Mouse (Mus musculus) heart, adult 8-10 months (tissue): ENCODE data around the gene Acot5. TPM values are rescaled to one million over a fixed set of nuclear protein-coding genes. Genes with fewer than 3 reads are reported as not detected.

Experiments
- DNase-seq: peaks from one replicate; pipeline ENCODE4 v3.0.0; 2022; ENCODE audit warnings: low spot score
- total RNA-seq, 4 experiments: library from RNA; stranded (reverse); gene quantifications; 2 replicates each; pipeline ENCODE4 v1.2.4; 2022

The Acot5 gene
- total RNA-seq, 4 experiments from 2014 or later = not detected

GRCm38 (mm10) chr12:84119584-84119983 is 50.5 kb downstream of the Acot5 start:
- DNase-seq = no peak

Other genes with a start within 250 kb of the Acot5 start
- gene Numb, start 147.4 kb upstream of the Acot5 start, total RNA-seq = 10 to 100 TPM; 27.6 to 36.5 (median 29.3) TPM
- 1 to 10 TPM; 4.3 to 5.9 (median 4.7) TPM for gene Riox1, start 118.7 kb upstream of the Acot5 start, total RNA-seq
- gene Heatr4, start 84.5 kb upstream of the Acot5 start, total RNA-seq = not detected
- gene Acot2, start 81.5 kb upstream of the Acot5 start, total RNA-seq = 100 to 1,000 TPM; 102 to 134 (median 110) TPM
- gene Acot1, start 59.8 kb upstream of the Acot5 start, total RNA-seq = 10 to 100 TPM; 29.0 to 59.1 (median 44.3) TPM
- 1 to 10 TPM in 3 of 4 experiments, under 1 TPM in 1; 0.73 to 1.5 (median 1.3) TPM for gene Acot4, start 30.9 kb upstream of the Acot5 start, total RNA-seq
- under 1 TPM in 1 of 4 experiments, not detected in 3; 0.81 TPM for gene Gm49366, start 30.4 kb upstream of the Acot5 start, total RNA-seq
- 1 to 10 TPM in 1 of 4 experiments, under 1 TPM in 3; 0.38 to 1.4 (median 0.95) TPM for gene Acot3, start 17.2 kb upstream of the Acot5 start, total RNA-seq
- 1 to 10 TPM; 1.9 to 2.8 (median 2.4) TPM for gene Acot6, start 31.3 kb downstream of the Acot5 start, total RNA-seq
- 1 to 10 TPM; 6.2 to 7.8 (median 7.0) TPM for gene Dnal1, start 45.0 kb downstream of the Acot5 start, total RNA-seq
- under 1 TPM in 2 of 4 experiments, not detected in 2; 0.11 TPM for gene Pnma1, start 79.2 kb downstream of the Acot5 start, total RNA-seq
- gene Elmsan1, start 149.6 kb downstream of the Acot5 start, total RNA-seq = 10 to 100 TPM; 13.1 to 17.5 (median 14.5) TPM
- gene Ptgr2, start 215.9 kb downstream of the Acot5 start, total RNA-seq = 100 to 1,000 TPM; 216 to 264 (median 243) TPM
- gene Zfp410, start 247.5 kb downstream of the Acot5 start, total RNA-seq = 10 to 100 TPM; 18.9 to 20.2 (median 19.5) TPM